Mouse (Mus musculus): ENCODE measurements around the gene Rhog.

DNA sequence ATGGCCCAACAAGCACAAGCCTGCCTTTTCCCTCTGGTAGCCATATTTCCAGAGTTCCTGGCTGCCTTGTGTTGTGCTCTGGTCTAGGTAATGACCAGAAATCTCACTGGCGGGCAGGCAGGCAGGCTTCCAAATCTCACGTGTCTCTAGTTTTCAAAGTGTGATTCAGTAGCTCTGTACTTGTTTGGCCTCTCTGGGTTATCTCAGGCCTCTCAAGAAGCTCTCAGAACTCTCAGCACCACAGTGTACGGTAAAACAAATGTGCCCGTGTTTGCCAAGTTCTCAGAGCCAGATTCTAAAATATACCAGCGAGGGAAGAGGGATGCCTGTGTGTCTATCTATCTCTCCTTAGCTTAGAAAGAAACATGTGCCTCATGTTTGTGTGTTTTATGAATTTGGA is 26.4 kb upstream of the Rhog start:
- TF ChIP-seq POLR2AphosphoS2 (IDR thresholded peaks at IDR 0.05; ENCODE audit: insufficient read length, low read depth) (no peak), POLR2A (IDR thresholded peaks at IDR 0.05; ENCODE audit: insufficient read length, low read depth) (no peak), MYOG (IDR thresholded peaks at IDR 0.05; ENCODE audit: control insufficient read depth in 1 of 3, insufficient read depth in 1 of 3, insufficient read length in 2 of 3, low read depth in 2 of 3) (no peak)

Data from myocyte (in vitro differentiated cells).